Mouse (Mus musculus) lung, postnatal 0 days (tissue): Measurements from ENCODE around the gene Pcdh11x.

ENCODE experiments used
- CTCF ChIP-seq: IDR thresholded peaks from 2 replicates; pipeline ENCODE4 v1.5.1; 2016; ENCODE audit warnings: antibody characterized with exemption, mild to moderate bottlenecking
- EP300 ChIP-seq: IDR thresholded peaks from 2 replicates; pipeline ENCODE4 v1.6.1; 2016; ENCODE audit warnings: antibody characterized with exemption, mild to moderate bottlenecking, control low read depth

GRCm38 (mm10) chrX:120944556-120944955, 654.5 kb downstream of the Pcdh11x start:
- TF ChIP-seq EP300 (no peak), CTCF (no peak)
